Mouse (Mus musculus) forebrain, embryonic 13.5 days (tissue): Measurements from ENCODE around the gene Atp13a4. TPM values are rescaled to one million over a fixed set of nuclear protein-coding genes. Genes with fewer than 3 reads are reported as not detected.

ENCODE experiments used
- ATAC-seq: fragments of 200-750 bp; cut with Nextera tagmentation; 2 replicates; pipeline ENCODE4 v1.8.0; 2017
- H3K27ac ChIP-seq: fragments of 300-500 bp; sonication (generic); 2 replicates; pipeline ENCODE4 v1.5.1; 2015; ENCODE audit warnings: inconsistent platforms, mild to moderate bottlenecking, moderate library complexity
- H3K27me3 ChIP-seq: fragments of 300-500 bp; sonication (generic); 2 replicates; pipeline ENCODE4 v1.6.1; 2015; ENCODE audit warnings: mild to moderate bottlenecking, inconsistent platforms
- H3K36me3 ChIP-seq: fragments of 300-500 bp; sonication (generic); 2 replicates; pipeline ENCODE4 v1.6.1; 2015; ENCODE audit warnings: mild to moderate bottlenecking, inconsistent platforms; ENCODE audit not compliant: poor library complexity, severe bottlenecking
- H3K4me1 ChIP-seq: fragments of 300-500 bp; sonication (generic); 2 replicates; pipeline ENCODE4 v1.6.1; 2015; ENCODE audit warnings: inconsistent platforms
- H3K4me2 ChIP-seq: fragments of 300-500 bp; sonication (generic); 2 replicates; pipeline ENCODE4 v1.6.1; 2015; ENCODE audit warnings: inconsistent platforms, mild to moderate bottlenecking, moderate library complexity
- H3K4me3 ChIP-seq: fragments of 300-500 bp; sonication (generic); 2 replicates; pipeline ENCODE4 v1.5.1; 2015; ENCODE audit warnings: mild to moderate bottlenecking, inconsistent platforms
- H3K9ac ChIP-seq: fragments of 300-500 bp; sonication (generic); 2 replicates; pipeline ENCODE4 v1.6.1; 2015; ENCODE audit warnings: mild to moderate bottlenecking, inconsistent platforms
- H3K9me3 ChIP-seq: fragments of 300-500 bp; sonication (generic); replicated peaks from 2 replicates; pipeline ENCODE4 v1.6.1; 2016; ENCODE audit warnings: inconsistent platforms
- WGBS: fragments of 180-500 bp; shearing (Covaris S2); methylation state at CpG from one replicate; pipeline ENCODE4 v1.1.7; 2015; 5-methylcytosine and 5-hydroxymethylcytosine counted together
- polyA plus RNA-seq: library from polyadenylated mRNA; unstranded; fragments of >200 nt; fragmentation: Nextera tagmentation; extraction: Ambion mirVana; gene quantifications from 2 replicates; pipeline ENCODE4 v1.2.1, GENCODE M21; 2015

Gene Atp13a4
- polyA plus RNA-seq, 1 experiment from 2014 or later: 0.54 TPM

DNA sequence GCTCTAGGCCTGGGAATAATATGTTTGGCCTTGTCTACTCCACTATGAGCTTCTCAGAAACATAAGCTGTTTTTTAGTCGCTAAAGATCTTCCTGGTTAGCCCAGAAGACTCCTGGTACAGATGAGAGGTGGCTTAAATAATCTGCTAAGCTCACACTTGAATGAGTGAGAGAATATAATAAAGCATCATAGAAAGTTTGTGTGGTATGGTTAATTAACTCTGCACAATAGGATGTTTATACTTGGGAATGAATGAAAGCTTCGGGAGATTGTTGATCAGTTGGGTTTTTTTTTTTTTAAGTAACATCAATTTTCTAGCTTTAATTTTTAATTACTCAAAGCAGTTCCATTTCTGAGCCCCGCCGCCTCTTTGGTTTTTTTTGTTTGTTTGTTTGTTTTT lies 8.8 kb downstream of the Atp13a4 start:
- WGBS: 64% methylated on average over 4 of the region's 4 CpGs
- Histone ChIP-seq H3K4me1 (peaks cover 7% of the 10 kb centered on the region), H3K9me3 (no peaks in the 10 kb centered on the region), H3K4me2 (no peak overlapping the region), H3K27ac (no peak overlapping the region), H3K36me3 (no peaks in the 10 kb centered on the region), H3K9ac (no peak overlapping the region), H3K4me3 (no peak overlapping the region), H3K27me3 (no peaks in the 10 kb centered on the region)
- no peak for ATAC-seq

DNA sequence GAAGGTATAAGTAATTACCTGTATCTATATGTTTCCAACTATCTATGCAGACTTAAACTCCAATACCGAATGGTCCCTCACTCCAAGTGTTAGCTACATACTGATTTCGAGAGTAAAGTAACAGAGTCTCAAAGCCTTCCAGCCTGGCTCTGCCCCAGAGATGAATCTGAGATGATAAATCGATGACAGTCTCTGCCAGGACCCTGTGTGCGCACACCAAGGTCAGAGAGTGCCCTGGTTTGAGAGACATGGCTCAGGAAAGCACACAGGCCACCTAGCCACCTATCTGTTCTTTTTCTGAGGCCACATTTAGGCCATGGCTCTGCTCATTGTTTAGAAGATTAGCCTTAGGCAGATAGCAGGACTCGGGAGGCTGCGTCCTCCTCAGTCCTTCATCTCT lies 11.0 kb downstream of the Atp13a4 start:
- no peak for ATAC-seq
- Histone ChIP-seq H3K27me3 (no peaks in the 10 kb centered on the region), H3K36me3 (no peaks in the 10 kb centered on the region), H3K4me3 (no peak overlapping the region), H3K9ac (no peak overlapping the region), H3K4me1 (peaks cover 7% of the 10 kb centered on the region), H3K4me2 (no peak overlapping the region), H3K9me3 (no peaks in the 10 kb centered on the region), H3K27ac (no peak overlapping the region)
- WGBS: 83% methylated on average over 6 of the region's 6 CpGs

DNA sequence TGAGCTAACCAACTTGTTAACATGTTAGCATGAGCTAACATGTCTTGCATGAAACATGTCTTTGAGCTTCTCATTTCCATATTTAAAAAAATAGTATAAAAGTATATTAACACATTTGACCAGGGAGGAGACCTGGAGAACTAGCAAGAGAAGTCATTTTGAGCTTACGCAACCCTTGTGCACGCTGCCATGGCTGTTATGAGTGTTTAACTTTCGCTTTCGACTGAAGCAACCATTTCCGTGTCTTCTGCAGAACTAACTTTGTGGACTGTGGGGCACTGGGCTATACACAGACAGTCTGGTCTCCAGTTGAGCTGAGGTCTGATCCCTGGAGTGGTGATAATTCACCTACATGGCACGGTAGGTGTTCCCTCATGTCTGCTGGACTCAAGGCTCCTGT lies 17.6 kb downstream of the Atp13a4 start:
- Histone ChIP-seq H3K27ac (no peak overlapping the region), H3K36me3 (no peaks in the 10 kb centered on the region), H3K4me3 (no peak overlapping the region), H3K4me2 (no peak overlapping the region), H3K27me3 (no peaks in the 10 kb centered on the region), H3K9me3 (no peaks in the 10 kb centered on the region), H3K4me1 (no peaks in the 10 kb centered on the region), H3K9ac (no peak overlapping the region)
- WGBS: 94% methylated on average over 6 of the region's 6 CpGs
- no peak for ATAC-seq

DNA sequence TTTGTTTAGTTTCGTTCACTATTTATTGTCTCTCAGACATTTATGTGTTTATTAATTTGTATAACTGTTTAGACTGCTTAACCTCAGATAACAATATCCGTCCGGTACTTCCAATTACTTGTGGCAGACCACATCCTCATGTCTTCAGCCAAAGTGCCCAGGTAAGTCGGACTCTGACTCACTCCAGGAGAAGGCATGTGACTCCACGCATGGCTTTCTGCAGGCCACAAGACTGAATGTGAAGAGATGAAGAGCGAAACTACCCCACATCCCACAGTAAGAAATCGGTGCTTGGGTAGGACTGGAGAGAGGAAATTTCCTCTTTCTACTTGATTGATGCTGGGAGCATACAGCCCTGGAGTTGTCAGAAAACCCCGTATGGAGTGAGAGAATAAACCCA lies 18.1 kb downstream of the Atp13a4 start:
- Histone ChIP-seq H3K36me3 (no peaks in the 10 kb centered on the region), H3K27ac (no peak overlapping the region), H3K27me3 (no peaks in the 10 kb centered on the region), H3K9me3 (no peaks in the 10 kb centered on the region), H3K4me1 (no peaks in the 10 kb centered on the region), H3K9ac (no peak overlapping the region), H3K4me2 (no peak overlapping the region), H3K4me3 (no peak overlapping the region)
- no peak for ATAC-seq
- 92% methylated on average over 8 of the region's 8 CpGs for WGBS

DNA sequence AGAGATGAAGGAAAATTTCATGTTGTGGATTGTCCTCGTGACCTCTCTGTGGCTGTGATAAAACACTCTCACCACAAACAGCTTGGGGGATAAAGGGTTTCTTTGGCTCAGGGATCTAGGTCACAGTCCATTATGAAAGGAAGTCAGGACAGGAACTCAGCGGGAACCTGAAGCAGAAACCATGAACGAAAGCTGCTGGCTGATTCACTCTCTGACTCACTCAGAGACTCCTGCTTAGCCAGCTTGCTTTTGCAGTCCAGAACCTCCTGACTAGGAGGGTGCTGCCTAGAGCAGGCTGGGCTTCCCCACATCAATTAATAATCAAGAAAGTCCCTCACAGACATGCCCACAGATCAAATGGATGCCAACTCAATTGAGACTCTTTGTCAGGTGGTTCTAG lies 32.2 kb downstream of the Atp13a4 start:
- no peak overlapping the region for H3K27ac ChIP-seq
- no peaks in the 10 kb centered on the region for H3K4me1 ChIP-seq
- H3K4me2 ChIP-seq: no peak overlapping the region
- 81% methylated on average over 3 of the region's 3 CpGs for WGBS
- no peak overlapping the region for H3K4me3 ChIP-seq
- ATAC-seq: no peak
- H3K9ac ChIP-seq: no peak overlapping the region
- no peaks in the 10 kb centered on the region for H3K9me3 ChIP-seq
- H3K27me3 ChIP-seq: no peaks in the 10 kb centered on the region
- H3K36me3 ChIP-seq: no peaks in the 10 kb centered on the region

DNA sequence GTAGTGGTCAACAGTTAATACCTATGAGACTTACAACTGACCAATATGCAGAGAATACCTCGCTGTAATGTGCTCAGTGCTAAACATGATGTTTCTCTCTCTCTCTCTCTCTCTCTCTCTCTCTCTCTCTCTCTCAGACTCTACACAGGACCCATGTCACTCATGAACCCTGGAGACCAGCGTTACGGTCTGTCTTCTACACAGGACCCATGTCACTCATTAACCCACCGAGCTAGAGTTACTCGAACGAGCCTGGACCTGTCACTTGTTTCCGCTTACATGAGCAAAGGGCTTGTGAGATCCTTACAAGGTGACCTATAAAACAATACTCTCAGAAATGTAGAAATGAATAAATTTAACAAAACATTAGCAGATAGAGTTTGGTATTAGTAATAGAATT lies 33.9 kb downstream of the Atp13a4 start:
- Histone ChIP-seq H3K36me3 (no peaks in the 10 kb centered on the region), H3K4me3 (no peak overlapping the region), H3K27me3 (no peaks in the 10 kb centered on the region), H3K4me2 (no peak overlapping the region), H3K4me1 (no peaks in the 10 kb centered on the region), H3K27ac (no peak overlapping the region), H3K9ac (no peak overlapping the region), H3K9me3 (no peaks in the 10 kb centered on the region)
- ATAC-seq: no peak
- WGBS: 82% methylated on average over 7 of the region's 7 CpGs

DNA sequence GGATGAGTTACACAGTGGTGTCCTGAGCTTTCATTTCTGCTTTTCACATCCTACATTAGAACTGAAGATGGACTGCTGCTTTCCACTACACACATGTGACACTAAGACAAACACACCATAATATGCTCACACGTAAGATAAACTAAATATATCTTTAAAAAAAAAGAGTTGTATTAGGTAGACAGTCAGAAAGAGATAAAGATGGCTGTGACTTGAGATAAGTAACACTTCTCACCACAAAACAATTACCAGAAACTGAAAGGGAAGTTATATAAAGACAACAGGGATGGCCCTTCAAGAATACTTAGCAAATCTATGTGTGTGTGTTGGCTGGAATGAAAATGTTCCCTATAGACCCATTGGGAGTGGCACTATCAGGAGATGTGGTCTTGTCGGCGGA lies 34.8 kb downstream of the Atp13a4 start:
- H3K9ac ChIP-seq: no peak overlapping the region
- no peaks in the 10 kb centered on the region for H3K9me3 ChIP-seq
- no peak overlapping the region for H3K4me3 ChIP-seq
- H3K27me3 ChIP-seq: no peaks in the 10 kb centered on the region
- no peak overlapping the region for H3K4me2 ChIP-seq
- no peaks in the 10 kb centered on the region for H3K36me3 ChIP-seq
- no peaks in the 10 kb centered on the region for H3K4me1 ChIP-seq
- ATAC-seq: no peak
- WGBS: 94% methylated on average over 3 of the region's 3 CpGs
- no peak overlapping the region for H3K27ac ChIP-seq

DNA sequence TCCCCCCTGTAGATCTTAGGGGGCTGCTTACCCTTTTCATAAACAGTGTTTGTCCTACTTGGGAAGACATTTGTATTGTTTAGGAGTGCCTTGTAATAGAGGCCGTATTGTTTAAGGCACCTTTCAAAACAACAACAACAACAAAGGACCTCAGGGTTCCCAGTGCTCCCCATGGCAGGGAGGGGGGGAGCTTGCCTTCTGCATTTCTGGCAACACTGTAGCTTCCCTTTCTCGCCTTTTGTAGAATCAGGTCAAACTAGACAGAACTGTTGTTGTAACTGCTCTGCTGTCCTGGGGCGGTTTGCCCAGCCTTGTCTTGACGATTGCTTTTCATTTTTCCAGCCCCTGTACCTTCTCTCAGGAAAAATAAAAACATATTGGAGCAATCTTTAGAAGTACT lies 40.0 kb downstream of the Atp13a4 start:
- H3K4me2 ChIP-seq: no peak overlapping the region
- H3K36me3 ChIP-seq: no peaks in the 10 kb centered on the region
- no peak overlapping the region for H3K4me3 ChIP-seq
- ATAC-seq: no peak
- H3K9ac ChIP-seq: no peak overlapping the region
- no peaks in the 10 kb centered on the region for H3K4me1 ChIP-seq
- H3K27me3 ChIP-seq: no peaks in the 10 kb centered on the region
- 72% methylated on average over 4 of the region's 4 CpGs for WGBS
- H3K27ac ChIP-seq: no peak overlapping the region
- no peaks in the 10 kb centered on the region for H3K9me3 ChIP-seq

DNA sequence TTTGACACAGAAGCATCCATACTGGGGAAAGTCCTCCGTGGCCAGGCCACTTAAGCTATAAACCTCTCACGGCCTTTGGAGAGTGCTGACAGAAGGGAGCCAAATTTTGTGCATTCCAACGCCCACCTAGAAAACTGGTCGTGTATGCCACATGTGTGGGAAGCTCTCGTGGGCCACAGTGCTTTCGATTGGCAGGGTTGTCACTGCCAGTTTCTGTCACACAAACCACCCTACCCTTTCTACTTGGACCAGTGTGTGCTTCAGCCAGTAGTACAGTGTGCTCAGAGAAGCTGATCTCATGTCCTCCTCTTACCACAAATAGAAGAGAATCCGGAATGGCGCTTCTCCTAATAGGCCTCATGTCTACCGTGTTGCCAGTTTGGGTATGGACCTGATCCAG lies 40.5 kb downstream of the Atp13a4 start:
- whole genome bisulfite sequencing: 82% methylated on average over 9 of the region's 9 CpGs
- ATAC-seq: no peak
- H3K36me3 ChIP-seq: no peaks in the 10 kb centered on the region

DNA sequence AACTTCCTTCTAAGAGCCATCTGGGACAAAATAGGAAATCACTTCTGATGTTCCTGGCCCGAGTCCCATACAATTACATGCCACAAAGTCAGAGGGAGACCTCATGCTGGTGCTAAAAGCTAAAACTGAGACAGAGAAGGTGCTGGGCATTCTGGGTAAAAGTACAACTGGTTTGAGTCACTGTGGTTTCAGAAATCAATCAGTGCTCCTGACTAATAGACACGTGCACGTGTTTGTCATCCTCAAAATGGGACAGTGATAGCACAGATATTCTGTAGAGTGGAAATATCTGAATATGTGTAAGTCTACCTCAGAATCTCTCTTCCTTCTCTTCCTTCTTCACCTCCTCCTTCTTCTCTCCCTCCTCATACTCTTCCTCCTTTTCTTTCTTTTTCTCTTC lies 53.6 kb downstream of the Atp13a4 start:
- no peak overlapping the region for H3K4me3 ChIP-seq
- no peak overlapping the region for H3K4me2 ChIP-seq
- 83% methylated on average over 3 of the region's 3 CpGs for WGBS
- no peaks in the 10 kb centered on the region for H3K36me3 ChIP-seq
- no peaks in the 10 kb centered on the region for H3K9me3 ChIP-seq
- no peak overlapping the region for H3K9ac ChIP-seq
- no peak for ATAC-seq
- no peak overlapping the region for H3K27ac ChIP-seq
- H3K27me3 ChIP-seq: no peaks in the 10 kb centered on the region
- H3K4me1 ChIP-seq: no peaks in the 10 kb centered on the region

More for the DNA sequence above, 40.5 kb downstream of the Atp13a4 start:
- Histone ChIP-seq H3K9me3 (no peaks in the 10 kb centered on the region), H3K4me2 (no peak overlapping the region), H3K27ac (no peak overlapping the region), H3K4me3 (no peak overlapping the region), H3K4me1 (no peaks in the 10 kb centered on the region), H3K9ac (no peak overlapping the region), H3K27me3 (no peaks in the 10 kb centered on the region)

DNA sequence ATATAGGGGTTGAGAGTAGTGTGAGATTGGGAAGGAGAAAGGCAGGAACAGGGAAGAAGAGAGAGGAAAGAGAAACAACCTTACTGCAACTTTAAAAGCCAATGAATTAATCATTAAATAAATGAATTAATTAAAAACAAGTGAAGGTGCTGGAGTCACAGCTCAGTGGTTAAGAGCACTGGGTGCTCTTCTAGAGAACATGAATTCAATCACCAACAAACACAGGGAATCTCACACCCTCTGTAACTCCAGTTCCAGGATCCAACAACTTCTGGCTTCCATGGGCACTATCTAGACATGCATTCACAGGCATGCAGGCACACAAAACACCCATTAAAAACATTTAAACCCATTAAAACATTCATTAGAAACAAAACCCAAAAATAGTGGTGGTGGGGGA lies 63.2 kb downstream of the Atp13a4 start:
- Histone ChIP-seq H3K27ac (no peak overlapping the region), H3K4me1 (no peaks in the 10 kb centered on the region), H3K36me3 (no peaks in the 10 kb centered on the region), H3K4me3 (no peak overlapping the region), H3K27me3 (no peaks in the 10 kb centered on the region), H3K9me3 (no peaks in the 10 kb centered on the region), H3K9ac (no peak overlapping the region), H3K4me2 (no peak overlapping the region)
- no peak for ATAC-seq

DNA sequence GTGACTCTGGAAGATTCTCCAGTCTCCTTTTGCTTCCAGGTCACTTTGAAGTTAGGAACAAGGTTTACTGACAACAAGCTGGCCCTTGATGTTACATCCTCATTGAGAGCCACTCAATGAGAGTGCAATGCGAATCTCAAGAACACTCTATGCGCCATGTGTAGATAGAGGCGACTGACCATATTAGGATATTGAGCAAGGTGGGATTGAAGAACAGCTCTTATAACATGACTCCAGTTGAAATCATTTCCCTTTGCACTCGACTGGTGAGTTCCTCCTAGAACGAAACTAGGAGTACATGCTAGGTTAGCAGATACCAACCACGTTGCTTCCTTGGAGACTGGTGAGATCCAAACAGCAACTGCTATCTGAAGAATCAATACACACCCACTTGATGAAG lies 64.3 kb downstream of the Atp13a4 start:
- H3K9ac ChIP-seq: no peak overlapping the region
- H3K4me3 ChIP-seq: no peak overlapping the region
- no peaks in the 10 kb centered on the region for H3K36me3 ChIP-seq
- no peaks in the 10 kb centered on the region for H3K27me3 ChIP-seq
- no peak overlapping the region for H3K27ac ChIP-seq
- H3K4me1 ChIP-seq: no peaks in the 10 kb centered on the region
- 93% methylated on average over 6 of the region's 6 CpGs for WGBS
- H3K4me2 ChIP-seq: no peak overlapping the region
- no peak for ATAC-seq
- no peaks in the 10 kb centered on the region for H3K9me3 ChIP-seq

DNA sequence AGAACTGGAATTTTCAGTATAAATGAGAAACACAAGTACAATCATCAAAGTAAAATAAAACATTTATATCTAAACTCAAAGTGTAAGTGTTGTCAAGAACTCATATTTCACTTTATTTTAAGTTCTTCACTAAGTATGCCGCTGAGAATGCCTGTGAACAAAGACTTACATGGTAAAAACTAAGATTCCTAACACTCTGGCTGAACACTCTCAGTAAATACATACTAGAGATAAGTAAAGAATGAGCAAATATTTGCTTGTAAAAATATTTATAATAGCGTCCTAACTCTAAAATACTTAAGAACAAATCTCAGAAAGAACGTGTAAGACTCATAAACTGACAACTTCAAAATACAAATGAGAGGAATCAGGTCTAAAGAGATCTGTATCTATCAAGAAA lies 80.9 kb downstream of the Atp13a4 start:
- H3K4me2 ChIP-seq: no peak overlapping the region
- no peak overlapping the region for H3K27ac ChIP-seq
- no peak overlapping the region for H3K9ac ChIP-seq
- H3K4me3 ChIP-seq: no peak overlapping the region
- no peak for ATAC-seq
- H3K4me1 ChIP-seq: no peaks in the 10 kb centered on the region
- 82% methylated on average over 3 of the region's 3 CpGs for WGBS
- no peaks in the 10 kb centered on the region for H3K9me3 ChIP-seq
- H3K36me3 ChIP-seq: no peaks in the 10 kb centered on the region
- H3K27me3 ChIP-seq: no peaks in the 10 kb centered on the region

DNA sequence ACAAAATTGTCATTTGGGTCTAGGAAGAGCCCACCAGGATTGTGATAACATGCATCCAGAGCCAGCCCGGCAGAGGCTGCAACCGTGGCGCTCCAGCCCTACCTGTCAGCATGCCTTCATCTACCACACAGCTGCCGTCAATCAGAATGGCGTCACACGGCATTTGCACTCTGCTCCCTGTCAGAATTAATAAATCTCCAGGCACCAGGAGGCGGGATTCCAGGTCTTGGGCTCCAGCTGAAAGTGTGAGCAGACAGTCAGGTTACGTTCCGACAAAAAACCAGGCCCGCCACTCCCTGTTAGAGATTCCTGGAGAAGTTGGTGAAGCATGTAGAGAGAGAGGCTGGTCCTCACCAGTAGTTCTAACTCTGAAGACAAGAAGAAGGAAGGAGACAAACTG lies 85.3 kb downstream of the Atp13a4 start:
- no peaks in the 10 kb centered on the region for H3K4me1 ChIP-seq
- H3K27ac ChIP-seq: no peak overlapping the region
- 90% methylated on average over 10 of the region's 10 CpGs for WGBS
- H3K4me3 ChIP-seq: no peak overlapping the region
- no peak for ATAC-seq
- H3K4me2 ChIP-seq: no peak overlapping the region
- no peaks in the 10 kb centered on the region for H3K36me3 ChIP-seq
- H3K9ac ChIP-seq: no peak overlapping the region
- H3K27me3 ChIP-seq: no peaks in the 10 kb centered on the region
- no peaks in the 10 kb centered on the region for H3K9me3 ChIP-seq
